Mouse (Mus musculus): ENCODE measurements at regions not wholly inside any gene's neighbourhood (a gene's known extent, or its start where the extent isn't known, plus 50 kb on each side); places are given as distances from the start of the nearest gene placed in this dataset.

DNA sequence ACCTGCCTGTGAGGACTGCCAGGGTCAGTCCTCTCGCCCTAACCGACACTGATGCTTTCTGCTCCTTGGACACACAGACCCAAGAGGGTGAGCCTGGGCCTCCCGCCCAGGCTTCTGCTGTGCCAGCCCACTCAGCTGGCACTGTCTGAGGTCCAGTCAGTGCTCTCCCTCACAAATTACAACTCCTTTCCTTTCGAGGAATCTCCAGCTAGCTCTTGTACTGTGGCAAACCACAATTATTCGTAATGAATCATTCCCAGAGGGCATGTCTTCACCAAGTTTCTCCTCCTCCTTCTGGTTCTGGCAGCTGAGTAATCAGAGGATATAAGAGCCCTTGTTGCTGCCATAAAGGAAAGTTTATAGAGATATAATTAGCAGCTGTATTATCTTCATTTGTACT is 155.2 kb downstream of the 9530068E07Rik start:
- no peak for DNase-seq

DNA sequence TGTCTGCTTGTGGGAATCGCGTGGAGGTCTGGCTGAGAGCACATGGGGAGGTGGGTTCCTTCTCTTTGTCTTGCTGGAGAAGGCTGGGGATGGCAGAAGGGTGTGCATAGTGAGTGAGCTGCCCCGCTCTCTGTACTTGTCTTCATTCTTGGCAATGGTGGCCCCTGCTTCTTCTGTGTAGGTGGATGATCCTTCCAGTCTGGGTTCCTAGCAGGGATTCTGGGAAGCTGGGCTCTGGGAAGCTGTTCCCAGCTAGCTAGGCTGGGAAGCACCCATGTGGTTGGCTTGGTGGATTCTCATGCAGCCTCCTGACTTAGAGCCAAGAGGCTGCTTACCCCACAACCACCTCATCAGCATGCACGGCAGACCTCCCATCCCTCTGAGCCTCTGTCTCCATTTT is 156.6 kb downstream of the 9530068E07Rik start:
- no peak for DNase-seq

DNA sequence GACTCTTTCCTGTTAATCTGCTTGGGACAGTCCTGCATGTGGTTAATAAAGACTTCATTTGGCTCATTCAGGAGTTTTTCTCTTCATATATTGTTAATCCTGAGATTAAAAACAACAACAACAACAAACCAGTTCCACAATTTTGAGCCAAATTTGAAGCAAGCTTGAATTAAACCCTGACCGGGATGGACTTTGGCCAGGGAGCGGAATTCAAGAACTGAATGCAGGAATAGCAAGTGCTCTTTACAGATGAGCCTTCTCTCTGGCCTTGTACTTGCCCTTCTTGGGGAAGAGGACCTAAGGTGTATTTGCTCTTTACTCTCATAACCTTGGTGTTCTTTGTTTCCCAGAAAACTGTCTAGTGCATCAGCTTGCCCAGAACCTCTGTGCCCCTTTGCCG is 161.6 kb downstream of the 9530068E07Rik start:
- no peak for DNase-seq

DNA sequence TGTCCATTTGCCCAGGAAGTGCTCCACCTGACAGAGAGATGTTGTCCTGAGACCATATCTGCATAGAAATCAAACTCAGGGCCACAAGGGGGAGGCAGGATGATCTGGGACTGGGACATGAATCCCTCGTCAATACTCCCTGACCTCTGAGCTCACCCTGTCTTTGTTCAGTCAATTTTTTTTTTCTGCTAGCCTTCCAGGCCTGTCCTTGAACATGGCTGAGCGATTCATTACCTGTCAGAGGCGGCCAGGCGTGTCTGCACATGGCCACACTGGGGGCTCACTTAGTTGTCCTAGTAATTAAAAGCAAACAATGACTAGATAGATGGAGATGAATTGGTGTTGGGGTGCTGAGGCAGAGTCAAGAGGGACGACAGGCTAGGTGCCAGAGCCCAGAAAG is 162.6 kb downstream of the 9530068E07Rik start:
- no peak for DNase-seq

DNA sequence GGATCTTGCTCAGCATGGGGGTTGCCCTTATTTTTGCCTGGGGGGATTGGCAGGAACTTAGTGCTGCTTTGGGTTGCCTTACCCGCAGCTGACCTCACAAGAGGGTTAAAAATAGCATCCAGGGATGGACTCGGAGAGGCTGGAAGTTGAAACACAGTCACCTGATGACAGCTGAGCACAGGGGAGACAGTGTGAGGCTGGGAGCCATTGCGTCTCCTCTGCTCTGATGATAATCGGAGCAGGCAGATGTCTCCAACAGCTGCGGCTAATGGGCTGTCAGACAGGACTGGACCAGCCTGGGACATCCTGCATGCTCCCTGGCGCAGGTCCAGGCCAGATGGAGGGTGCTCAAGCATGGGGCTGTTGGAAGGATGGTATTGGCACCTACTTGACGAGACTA is 165.1 kb downstream of the 9530068E07Rik start:
- DNase-seq = no peak

DNA sequence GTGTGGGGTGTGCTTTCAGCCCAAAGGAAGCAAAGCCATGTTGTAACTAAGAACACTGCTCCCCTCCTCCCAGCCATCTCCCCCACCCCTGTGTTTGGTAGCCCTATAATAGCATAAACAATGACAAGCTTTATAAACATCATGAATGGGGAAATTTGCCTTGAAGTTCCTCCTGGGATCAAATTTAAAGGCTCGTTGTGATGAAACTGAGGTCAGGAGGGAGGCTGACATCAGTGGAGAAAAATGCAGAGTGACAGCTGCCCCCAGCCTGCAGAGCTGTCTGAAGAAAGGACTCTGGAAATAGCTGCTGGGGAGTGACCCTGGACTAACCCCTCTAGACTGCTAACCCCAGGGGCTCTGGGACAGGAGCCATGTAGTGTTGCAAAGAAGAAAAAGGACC is 169.2 kb downstream of the 9530068E07Rik start:
- DNase-seq = no peak

DNA sequence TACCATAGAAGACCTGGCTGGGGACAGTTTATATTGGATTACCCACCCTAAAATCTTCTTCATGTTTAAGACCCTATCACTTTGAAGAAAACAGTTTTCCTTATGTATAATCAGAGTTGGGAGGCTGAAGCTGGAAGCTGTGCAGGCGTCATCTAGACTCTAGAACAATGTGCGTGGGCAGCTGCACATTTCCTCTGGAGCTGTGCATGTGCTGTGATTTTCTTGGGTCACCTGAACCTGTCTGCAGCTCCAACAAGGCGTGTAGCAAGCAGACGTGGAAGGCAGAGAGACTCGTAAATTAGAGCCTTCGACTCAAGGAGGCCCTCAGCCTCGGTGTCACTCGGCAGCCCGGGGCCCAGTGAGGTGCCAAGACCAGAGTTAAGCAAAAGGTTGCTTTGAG is 169.8 kb downstream of the 9530068E07Rik start:
- DNase-seq = no peak

DNA sequence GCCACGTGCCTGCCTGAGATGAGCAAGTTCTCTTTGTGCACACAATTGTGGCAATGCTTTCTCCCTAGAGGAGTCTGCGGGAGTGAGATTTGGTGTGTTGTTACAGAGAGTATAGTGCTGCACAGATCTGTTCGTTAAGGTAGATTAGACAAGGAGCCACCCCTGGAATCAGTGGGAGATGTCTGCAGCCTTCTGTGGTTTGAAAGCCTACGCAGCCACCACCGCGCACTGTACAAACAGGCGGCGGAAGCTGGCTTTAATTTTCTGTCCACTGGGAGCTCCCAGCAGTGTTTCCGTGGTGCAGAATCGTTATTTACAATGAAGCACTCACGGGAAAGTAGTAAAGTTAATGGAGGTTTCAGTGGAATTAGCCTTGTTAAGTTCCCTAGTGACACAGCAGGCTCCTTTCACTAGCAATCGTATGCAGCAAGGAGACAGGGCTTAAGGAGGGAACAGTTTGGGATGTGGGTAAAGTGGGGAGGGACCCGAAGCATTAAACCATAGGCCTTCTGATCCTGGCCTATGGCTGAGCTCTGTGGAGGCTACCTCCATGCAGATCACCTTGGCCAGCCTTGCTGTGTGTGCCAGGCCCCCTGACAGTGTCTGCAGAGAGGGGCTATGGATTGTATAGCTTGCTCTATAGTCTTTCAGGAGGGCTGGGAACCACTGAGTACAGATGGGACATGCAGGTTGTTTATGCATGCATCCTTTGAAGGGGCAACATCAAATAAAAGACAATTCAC is 171.9 kb downstream of the 9530068E07Rik start:
- DNase-seq = peak; percentile 13

DNA sequence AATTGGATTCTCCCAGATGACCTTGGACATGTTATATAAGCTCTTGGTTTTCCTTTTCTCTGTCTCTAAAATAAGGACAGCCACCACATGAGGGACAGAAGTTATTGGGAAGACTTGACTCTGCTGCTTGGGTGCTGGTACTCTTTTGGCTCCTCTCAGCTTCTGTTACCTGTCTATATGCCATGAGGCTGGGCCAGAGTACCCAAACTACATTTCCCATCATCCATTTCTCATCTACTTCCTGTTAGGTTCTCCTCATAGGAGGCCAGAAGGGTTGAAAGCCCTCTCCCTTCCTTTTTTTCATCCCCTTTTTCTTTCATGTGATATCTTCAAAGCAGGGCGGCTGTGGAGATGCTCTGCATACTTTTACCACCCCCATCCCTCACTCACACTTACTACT is 172.6 kb downstream of the 9530068E07Rik start:
- no peak for DNase-seq

DNA sequence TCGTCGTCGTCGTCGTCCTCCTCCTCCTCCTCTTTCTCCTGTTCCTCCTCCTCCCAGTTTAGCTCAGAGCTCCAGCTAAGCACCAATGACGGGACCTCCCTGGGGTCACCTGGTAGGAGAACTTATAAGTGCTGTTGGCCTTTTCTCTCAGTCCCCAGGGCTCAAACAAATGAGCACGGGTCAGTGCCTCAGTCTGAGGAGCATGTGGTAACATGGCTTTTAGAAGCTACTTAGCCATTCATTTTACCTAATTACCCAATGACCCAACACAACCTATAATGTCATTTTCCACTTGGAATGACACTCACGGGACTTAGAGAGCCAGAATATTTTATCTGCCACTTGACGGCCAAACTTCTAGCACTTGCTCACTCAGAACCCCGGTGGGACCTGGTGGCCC is 173.5 kb downstream of the 9530068E07Rik start:
- DNase-seq = no peak

DNA sequence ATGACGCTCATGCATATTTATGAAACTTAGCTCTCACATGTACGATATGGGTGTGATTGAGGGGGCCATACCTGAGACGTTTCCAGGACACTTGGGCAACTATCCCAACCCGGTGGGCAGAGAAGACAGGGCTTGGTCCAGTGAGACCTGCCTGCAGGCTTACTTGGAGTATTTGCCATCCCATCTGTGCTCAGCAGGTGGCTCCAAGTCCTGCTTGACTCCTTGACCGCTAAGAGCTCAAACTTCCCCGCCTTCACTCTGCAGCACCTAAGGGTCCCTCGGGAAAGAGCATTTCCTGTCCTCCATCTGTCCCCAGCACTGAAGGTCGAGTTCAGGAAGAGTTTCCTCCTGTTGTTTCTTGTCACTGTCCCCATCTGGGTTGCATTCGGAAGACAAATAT is 182.2 kb downstream of the 9530068E07Rik start:
- no peak for DNase-seq

DNA sequence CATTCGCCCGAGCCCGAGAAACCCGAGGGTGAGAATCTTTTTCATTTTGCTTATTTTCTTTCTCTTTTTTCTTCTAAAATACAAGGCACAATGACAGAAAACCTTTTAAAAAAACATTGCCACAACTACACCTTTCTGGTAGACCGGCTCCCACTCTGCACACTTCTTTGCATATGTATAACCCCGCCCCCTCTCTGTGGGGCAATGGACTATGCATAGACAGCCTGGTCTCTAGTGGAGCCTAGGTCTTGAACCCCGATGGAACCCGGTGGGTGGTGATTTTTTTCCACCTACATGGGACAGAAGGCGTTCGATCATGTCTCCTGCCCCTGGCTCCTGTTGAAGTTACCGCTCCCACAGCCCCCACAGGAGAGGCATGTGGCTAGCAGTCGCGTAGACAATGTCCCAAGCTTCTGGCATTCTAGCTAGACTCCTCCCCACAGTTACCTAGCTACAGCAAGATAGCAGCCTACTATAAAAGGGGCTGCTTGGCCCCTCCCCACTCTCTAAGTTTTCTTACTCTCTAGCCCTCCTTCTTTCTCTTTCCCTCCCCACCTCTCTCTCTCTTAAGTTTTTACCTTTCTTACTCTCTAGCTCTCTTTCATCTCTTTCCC is 183.6 kb downstream of the 9530068E07Rik start:
- DNase-seq = no peak

DNA sequence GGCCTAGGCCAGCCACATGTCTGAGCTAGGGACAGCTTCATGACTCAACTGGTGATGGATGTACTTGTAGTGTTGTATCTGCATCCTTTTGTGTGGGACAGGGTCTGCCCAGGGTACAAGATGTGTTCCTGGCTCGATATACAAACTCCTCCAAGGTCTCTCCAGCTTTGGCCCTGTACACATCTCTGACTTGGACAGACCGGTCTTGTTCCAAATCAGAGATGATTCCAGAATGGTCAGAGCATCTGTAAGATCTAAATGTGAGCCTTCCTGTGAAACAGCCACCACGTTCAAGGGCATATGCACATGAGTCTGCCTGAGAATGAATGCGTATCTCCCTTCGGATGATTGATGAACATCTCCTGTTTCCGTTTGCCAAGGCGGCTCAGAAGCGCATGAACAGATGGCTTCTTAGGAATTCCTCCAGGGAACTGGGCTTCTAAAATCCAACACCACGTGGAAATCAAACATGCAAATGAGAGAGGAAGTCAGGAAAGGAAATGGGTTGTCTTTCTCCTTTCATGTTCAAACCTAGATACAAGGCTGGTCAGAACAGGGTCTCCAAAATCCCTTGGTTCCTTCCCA is 172.7 kb upstream of the Fstl4 start:
- DNase-seq = peak; percentile 17

DNA sequence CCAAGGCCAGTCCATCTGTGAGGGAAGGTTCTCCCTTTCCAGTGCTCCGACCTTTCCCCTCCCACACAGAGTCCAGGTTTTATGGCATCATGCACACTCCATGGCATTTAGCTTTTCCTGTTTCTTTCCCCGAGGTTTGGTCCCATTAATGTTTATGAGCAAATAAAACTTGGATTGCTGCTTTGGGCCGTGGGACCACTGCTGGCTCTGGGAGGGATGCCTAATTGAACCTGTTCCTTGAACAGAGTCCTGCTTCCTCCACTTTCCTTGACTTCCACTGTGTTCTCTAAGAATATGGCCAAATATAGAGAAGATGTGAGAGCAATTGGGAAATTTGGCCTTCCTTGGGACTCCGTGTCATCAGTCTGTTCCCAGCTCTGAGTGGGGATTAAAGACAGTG is 170.3 kb upstream of the Fstl4 start:
- no peak for DNase-seq

DNA sequence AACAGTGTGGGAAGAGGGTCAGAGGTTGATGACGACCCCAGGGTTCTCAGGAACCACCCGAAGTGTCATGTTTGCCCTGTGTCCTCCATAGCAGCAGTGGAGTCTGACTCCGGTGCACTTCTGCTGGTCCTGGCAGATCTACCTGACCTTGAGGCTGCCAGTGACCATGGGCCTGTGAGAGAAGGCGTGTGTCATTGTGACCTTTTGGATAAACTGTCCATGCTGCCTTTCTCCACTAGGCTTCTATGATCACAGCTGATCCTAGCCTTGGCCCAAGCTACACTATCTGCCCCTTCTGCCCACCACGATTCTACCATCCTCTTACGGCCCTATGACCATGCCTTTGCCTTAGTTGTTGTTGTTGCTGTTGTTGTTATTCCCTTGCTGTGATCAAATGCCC is 163.2 kb upstream of the Fstl4 start:
- DNase-seq = no peak

DNA sequence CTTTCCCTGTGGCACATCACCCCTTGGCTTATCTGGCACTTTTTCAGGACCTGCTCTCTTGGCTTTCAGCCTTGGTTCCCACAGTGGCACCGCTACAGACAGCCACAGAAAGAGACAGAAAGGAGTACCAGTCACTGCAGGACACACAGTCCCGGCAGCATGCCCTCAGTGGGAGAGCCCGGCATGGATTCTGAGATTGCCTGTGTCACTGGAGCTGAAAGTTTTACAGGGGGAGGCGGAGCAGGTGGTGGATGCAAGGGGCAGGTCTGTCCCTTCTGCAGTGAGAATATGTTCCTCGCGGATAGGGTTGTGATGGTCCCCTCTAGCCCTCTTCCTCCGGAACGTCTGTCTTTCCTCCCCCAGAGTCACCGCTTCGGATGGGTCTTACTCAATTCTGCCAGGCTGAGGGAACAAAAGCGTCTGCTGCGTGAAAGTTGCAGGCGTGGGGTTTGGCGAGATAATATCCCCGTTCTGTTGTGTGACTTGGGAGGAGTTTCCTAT is 162.3 kb upstream of the Fstl4 start:
- DNase-seq = no peak

DNA sequence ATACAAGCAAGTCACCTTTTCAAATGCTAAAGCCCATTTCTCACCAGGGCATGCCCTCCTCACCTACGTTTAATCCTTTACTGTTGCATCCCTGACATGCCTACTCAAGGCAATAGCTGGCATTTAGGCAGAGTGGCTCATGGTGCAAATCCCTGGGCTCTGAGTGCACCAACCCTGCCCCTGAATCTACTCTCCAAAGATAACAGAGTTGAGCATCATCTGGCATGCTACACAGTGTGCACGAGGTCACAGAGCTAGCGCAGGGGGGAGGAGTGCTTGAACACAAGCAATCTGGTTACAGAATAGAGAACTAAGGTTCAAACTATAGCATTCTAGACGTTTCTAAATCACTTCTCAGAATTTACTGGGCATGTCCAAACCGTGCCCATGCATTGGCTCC is 161.6 kb upstream of the Fstl4 start:
- DNase-seq = no peak

DNA sequence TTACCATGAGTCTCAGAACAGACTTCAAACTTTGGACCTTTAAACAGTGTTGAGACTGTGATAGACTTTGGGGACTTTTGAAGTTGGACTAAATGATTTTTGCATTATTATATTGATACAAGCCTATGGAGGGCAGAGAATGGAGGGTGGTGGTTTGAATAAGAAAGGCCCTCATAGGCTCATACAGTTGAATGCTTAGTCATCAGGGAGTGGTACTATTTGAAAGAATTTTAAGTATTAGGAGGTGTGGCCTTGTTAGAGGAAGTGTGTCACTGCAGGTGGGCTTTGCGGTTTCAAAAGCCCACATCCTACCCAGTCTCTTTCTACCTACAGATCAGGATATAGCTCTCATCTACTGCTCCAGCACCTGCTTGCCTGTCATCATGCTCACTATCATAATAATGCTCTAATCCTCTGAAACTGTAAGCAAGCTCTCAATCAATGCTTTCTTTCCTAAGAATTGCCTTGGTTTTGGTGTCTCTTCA is 153.7 kb upstream of the Fstl4 start:
- no peak for DNase-seq

DNA sequence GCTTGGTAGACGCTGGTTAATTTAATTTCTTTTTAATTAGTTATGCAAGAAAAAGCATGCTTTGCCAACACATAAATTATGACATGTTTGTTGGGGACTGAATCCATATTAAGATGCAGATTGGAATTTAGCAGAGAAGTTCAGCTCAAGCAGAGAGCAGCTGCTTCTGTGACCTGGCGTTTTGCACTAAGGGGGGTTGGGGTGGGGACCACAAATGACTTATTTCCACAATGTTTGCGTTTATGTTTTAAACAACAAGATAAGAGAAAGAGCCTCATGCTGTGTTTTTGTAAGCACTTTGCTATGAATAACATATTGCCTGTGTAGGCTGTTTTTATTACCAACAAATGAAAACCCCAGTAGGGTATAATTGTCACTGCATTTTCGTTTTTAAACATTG is 148.8 kb upstream of the Fstl4 start:
- DNase-seq = no peak

DNA sequence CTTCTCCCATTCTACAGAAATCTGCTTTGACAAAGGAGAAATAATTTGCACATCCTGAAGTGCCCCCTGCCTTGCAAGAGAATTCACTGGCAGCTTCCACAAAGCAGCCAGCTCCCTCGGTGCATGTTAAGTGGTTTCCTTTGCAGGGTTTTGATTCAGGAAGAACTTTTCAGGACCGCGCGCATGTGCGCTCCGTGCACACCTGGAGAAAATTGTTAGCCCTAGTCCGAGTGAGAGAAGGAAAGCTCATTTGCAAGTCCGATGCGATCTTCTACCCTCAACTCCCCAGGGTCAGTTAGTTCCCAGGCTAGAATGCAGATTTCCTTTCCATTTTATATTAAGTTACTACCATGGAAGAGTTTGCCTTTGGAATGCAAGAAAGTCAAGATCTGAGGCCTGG is 145.8 kb upstream of the Fstl4 start:
- no peak for DNase-seq

DNA sequence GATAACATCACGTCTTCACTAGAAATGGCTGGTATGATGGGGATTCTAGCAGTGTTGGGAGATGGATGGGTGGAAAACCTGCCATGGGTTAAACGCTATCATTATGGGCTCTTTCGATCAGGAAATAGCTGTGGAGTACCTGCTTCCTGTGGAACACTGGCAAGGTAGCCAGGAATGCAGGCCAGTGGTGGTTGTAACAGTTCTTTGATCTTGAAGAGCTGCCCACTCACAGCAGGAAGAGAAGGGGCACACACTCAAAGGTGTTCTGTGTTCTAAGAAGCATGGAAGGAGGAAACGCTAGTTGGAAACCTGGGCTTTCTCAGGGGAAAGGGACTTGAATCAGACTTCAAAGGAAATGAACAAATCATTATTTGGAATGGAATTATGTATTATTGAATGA is 141.6 kb upstream of the Fstl4 start:
- DNase-seq = no peak

DNA sequence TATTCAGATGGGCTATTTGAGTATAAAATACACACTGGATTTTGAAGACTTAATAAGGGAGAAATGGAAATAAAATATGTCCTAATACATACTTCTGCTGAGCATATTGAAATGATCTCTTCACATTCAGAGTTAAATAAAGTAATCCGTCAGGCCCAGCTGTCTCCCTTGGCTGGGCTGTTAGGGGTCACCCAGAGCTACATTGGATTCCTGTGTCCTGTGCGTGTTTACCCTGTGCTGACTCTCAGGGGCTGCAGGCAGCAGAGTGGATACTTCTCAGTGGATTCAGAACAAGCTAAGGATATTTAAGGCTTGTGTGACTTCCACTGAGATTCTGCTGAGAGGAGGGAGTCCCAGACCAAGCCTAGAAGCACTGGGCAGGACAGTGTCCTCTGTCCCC is 135.6 kb upstream of the Fstl4 start:
- no peak for DNase-seq

DNA sequence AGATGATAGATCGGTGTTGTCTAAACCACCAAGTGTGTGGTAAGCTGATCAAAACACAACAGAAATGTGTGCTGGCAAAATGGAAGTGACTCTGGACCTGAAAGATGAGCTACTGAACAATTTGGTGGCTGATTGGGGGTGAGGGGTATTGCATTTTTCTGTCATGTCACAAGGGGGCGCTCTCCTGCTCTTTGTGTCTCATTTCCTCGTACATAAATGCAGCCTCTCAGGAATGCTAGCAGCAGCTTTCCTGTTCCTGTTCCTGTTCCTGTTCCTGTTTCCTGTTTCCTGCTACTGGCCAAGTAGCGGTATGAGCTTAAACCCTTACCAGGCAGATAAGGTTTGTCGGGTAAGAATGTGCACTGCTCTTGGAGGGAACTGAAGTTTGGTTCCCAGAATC is 134.7 kb upstream of the Fstl4 start:
- DNase-seq = no peak

DNA sequence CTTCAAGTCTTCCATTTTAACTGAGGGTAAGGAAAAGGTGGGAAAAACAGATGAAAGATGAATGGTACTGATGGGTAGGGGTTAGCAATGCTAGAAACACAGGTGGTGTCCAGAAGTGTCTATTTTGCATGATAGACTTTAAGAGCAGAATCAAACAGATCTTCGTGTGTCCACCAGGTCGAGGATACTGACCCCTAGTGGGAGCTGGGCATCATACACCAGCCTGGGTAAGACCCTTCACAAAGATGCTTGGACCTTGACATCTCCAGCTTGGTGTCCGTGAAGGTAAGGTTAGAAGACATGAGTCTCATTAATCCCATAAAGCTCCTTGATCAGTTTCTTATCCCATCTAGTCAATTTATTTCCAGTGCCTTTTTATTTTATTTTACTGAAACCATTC is 132.9 kb upstream of the Fstl4 start:
- DNase-seq = no peak

Data from right cerebral cortex, postnatal 4 days (tissue).